Mouse (Mus musculus) G1E (cell line): ENCODE measurements around the gene Unc119.

Experiments
- GATA2 ChIP-seq: IDR thresholded peaks from 2 replicates; pipeline ENCODE4 v1.6.1; 2012; ENCODE audit warnings: low read depth, low read length, inconsistent platforms, borderline replicate concordance
- POLR2AphosphoS5 ChIP-seq: IDR thresholded peaks from 2 replicates; pipeline ENCODE4 v1.6.1; 2012; ENCODE audit warnings: low read depth, low read length, inconsistent platforms; ENCODE audit not compliant: insufficient replicate concordance

DNA sequence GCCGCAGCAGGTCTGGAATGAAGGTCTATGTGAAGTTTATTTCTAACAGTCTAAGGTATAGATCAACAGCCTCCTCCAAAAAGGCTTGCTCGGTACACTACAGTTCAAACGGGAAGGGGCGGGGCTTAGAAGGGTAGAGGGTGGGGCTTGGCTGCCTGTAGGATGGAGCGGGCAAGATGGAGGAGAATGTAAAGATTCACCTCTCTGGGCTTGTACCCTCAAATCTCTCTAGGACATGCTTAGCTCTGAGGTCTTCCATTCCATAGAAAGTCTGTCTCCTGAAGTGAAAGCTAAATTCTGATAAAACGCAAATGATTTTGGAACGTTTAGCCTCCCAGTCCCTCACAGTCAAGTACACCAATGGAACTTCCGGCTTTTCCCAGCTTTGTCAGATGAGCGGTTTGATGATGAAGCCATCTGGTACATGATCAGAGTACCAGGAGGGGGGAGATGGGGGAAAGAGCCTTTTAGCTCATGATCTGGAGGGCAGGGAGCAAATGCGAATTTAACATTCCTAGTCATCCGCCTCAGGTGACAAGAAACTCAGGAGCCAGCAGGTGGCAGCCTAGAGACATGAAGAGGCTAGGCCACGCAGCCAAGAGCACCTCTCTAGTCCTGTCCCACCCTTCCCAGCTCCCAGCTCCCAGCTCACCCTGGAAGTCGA is 17.0 kb downstream of the Unc119 start:
- TF ChIP-seq POLR2AphosphoS5 (no peak), GATA2 (no peak)
